Mouse (Mus musculus) spleen, adult 2 months (tissue): ENCODE measurements at regions not wholly inside any gene's neighbourhood (a gene's known extent, or its start where the extent isn't known, plus 50 kb on each side); places are given as distances from the start of the nearest gene placed in this dataset.

Experiments used
- DNase-seq, 2 experiments: peaks; one replicate each; pipeline versions ENCODE4 v3.0.0 to v3.0.0-alpha.2; 2012 to 2021; ENCODE audit warnings: low spot score in 2 of 2, low read depth in 1 of 2
- H3K27ac ChIP-seq: fragments of 200-500 bp; 2 replicates; pipeline ENCODE4 v1.5.1; 2012; ENCODE audit warnings: low read length, inconsistent platforms; ENCODE audit not compliant: insufficient read depth
- H3K27me3 ChIP-seq: fragments of 200-500 bp; 2 replicates; pipeline ENCODE4 v1.6.1; 2012; ENCODE audit warnings: mild to moderate bottlenecking, moderate library complexity, low read length, inconsistent platforms; ENCODE audit not compliant: control insufficient read depth, insufficient read depth
- H3K36me3 ChIP-seq: fragments of 200-500 bp; 2 replicates; pipeline ENCODE4 v1.6.1; 2012; ENCODE audit warnings: mild to moderate bottlenecking, low read length, inconsistent platforms; ENCODE audit not compliant: control insufficient read depth, insufficient read depth
- H3K4me1 ChIP-seq: fragments of 200-500 bp; 2 replicates; pipeline ENCODE4 v1.6.1; 2011; ENCODE audit warnings: inconsistent platforms; ENCODE audit not compliant: control insufficient read depth, insufficient read depth, insufficient read length
- H3K4me3 ChIP-seq: fragments of 200-500 bp; 2 replicates; pipeline ENCODE4 v1.5.1; 2011; ENCODE audit warnings: mild to moderate bottlenecking, inconsistent platforms; ENCODE audit not compliant: insufficient read depth, insufficient read length; ENCODE audit errors: extremely low read depth
- CTCF ChIP-seq: fragments of 200-500 bp; IDR thresholded peaks from 2 replicates; pipeline ENCODE4 v1.5.1; 2011; ENCODE audit warnings: mild to moderate bottlenecking, inconsistent platforms; ENCODE audit not compliant: insufficient read depth, insufficient read length, insufficient replicate concordance; ENCODE audit errors: extremely low read depth
- POLR2A ChIP-seq: fragments of 200-500 bp; IDR thresholded peaks from 2 replicates; pipeline ENCODE4 v1.6.1; 2011; ENCODE audit warnings: low read depth, low read length, inconsistent platforms
- WGBS: fragments of 180-500 bp; shearing (Covaris S2); methylation state at CpG from one replicate; pipeline ENCODE4 v1.1.7; 2018; 5-methylcytosine and 5-hydroxymethylcytosine counted together

DNA sequence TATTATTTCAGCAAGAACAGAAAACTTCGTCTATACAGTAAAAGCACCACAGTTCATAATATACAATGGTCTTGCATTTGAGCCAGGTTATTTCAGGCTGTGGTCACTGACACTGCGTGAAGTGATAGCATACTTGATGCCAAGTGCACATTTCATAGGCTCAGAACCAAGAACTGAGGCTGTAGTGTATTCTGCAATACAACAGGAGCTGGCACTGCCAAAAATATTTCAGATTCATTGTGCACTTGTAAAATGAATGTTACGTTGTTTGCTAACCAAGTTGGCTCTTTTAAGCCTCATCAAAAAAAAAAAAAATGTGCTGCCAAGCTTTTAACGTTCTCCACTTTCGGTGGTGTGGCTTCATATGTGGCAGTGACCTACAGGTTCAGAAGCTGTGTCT, 261.4 kb upstream of the Gm11146 start:
- H3K27ac ChIP-seq = no peak overlapping the region

DNA sequence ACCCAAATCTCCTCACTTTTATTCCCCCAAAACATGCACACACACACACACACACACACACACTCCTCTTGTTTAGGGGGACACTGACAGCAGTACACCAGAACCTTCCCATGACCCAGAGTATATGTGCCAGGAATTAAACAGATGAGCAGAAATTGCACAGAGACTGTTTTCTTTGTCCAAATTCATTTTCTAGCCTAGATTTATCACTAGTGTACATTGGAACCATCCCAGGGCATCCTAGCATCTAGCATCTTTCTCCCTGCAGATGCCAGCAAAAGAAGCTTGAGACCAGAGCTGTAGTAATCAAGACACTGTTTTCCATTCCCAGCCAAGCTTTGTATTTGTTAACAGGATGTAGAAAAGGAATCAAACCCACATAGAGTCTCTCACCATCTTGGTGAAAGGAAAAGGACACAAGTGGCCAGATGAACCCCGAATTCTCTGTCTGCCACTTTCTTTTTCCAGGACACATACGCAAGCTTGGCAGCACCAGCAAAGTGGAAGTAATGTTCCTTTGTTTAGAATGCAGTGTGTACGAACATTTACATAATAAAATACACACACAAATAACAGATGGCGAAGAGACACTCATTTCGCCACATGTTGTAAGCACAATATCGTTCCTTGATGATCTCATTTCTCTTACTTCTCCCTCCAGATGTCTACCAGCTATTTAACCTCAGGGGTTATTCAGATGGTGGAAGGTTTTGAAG, 250.3 kb upstream of the Gm11146 start:
- Histone ChIP-seq H3K4me1 (no peaks in the 10 kb centered on the region), H3K27me3 (no peaks in the 10 kb centered on the region), H3K36me3 (no peaks in the 10 kb centered on the region), H3K4me3 (no peak overlapping the region), H3K27ac (no peak overlapping the region)
- no peak for DNase-seq
- 87% methylated on average over 6 of the region's 6 CpGs for WGBS
- TF ChIP-seq POLR2A (no peak), CTCF (no peak)

More for the DNA sequence above, 261.4 kb upstream of the Gm11146 start:
- Histone ChIP-seq H3K4me1 (no peaks in the 10 kb centered on the region), H3K27me3 (no peaks in the 10 kb centered on the region), H3K4me3 (no peak overlapping the region), H3K36me3 (no peaks in the 10 kb centered on the region)
- DNase-seq = no peak
- TF ChIP-seq CTCF = no peak
- no peak for TF ChIP-seq POLR2A
- WGBS = 83% methylated on average over 5 of the region's 5 CpGs

GRCm38 (mm10) chr16:77851206-77852065, 249.5 kb upstream of the Gm11146 start:
- WGBS = 82% methylated on average over 13 of the region's 13 CpGs
- no peaks in the 10 kb centered on the region for H3K4me1 ChIP-seq
- no peak for DNase-seq
- no peaks in the 10 kb centered on the region for H3K27me3 ChIP-seq
- TF ChIP-seq CTCF (no peak), POLR2A (no peak)
- no peak overlapping the region for H3K4me3 ChIP-seq
- no peaks in the 10 kb centered on the region for H3K36me3 ChIP-seq
- H3K27ac ChIP-seq = no peak overlapping the region

- Histone ChIP-seq H3K36me3 (no peaks in the 10 kb centered on the region), H3K4me1 (no peaks in the 10 kb centered on the region), H3K27ac (no peak overlapping the region), H3K4me3 (no peak overlapping the region), H3K27me3 (no peaks in the 10 kb centered on the region)
- DNase-seq = no peak
- no peak for TF ChIP-seq CTCF
- no peak for TF ChIP-seq POLR2A
- WGBS = 80% methylated on average over 2 of the region's 2 CpGs
Observed at GRCm38 (mm10) chr16:77835767-77836166, 233.9 kb upstream of the Gm11146 start.

GRCm38 (mm10) chr16:77827322-77828117, 225.6 kb upstream of the Gm11146 start:
- Histone ChIP-seq H3K4me1 (no peaks in the 10 kb centered on the region), H3K27ac (no peak overlapping the region), H3K4me3 (no peak overlapping the region), H3K27me3 (no peaks in the 10 kb centered on the region), H3K36me3 (no peaks in the 10 kb centered on the region)
- TF ChIP-seq CTCF (no peak), POLR2A (no peak)
- 71% methylated on average over 4 of the region's 4 CpGs for WGBS
- DNase-seq = no peak

- no peak for DNase-seq
- Histone ChIP-seq H3K27ac (no peak overlapping the region), H3K27me3 (no peaks in the 10 kb centered on the region), H3K4me1 (no peaks in the 10 kb centered on the region), H3K36me3 (no peaks in the 10 kb centered on the region), H3K4me3 (no peak overlapping the region)
- no peak for TF ChIP-seq POLR2A
- TF ChIP-seq CTCF = no peak
- 91% methylated on average over 5 of the region's 5 CpGs for WGBS
Observed at GRCm38 (mm10) chr16:77799709-77800108, 197.8 kb upstream of the Gm11146 start.
